Mouse (Mus musculus) R1 (cell line): Measurements from ENCODE around the gene Bmpr2.

ENCODE experiments used
- DNase-seq: peaks from one replicate; pipeline ENCODE4 v3.0.0-alpha.2; 2018; ENCODE audit warnings: low read depth, low spot score

The Bmpr2 gene

GRCm38 (mm10) chr1:59897147-59897798 is 134.1 kb downstream of the Bmpr2 start:
- no peak for DNase-seq

DNA sequence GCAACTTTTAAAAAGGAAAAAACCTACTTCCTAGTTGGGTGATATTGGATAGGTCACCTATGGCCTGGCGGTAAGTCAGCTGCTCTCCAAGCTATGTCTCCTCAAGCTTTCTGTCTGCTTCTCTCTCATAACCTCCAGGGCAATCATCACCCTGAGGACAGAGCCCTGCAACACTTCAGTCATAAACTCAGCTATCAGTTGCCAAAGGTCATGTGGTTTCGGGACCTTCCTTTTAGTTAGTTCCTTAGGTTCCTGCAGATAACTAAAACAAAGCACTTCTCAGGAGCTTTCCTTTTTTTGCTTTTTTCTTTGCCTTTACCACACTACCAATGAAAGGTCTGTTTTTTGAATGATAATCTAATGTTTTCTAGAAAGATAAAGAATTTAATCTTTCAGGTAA is 136.5 kb downstream of the Bmpr2 start:
- DNase-seq, result no peak

GRCm38 (mm10) chr1:59901082-59901876 is 138.1 kb downstream of the Bmpr2 start:
- DNase-seq, result no peak

GRCm38 (mm10) chr1:59902634-59903033 is 139.4 kb downstream of the Bmpr2 start:
- no peak for DNase-seq

DNA sequence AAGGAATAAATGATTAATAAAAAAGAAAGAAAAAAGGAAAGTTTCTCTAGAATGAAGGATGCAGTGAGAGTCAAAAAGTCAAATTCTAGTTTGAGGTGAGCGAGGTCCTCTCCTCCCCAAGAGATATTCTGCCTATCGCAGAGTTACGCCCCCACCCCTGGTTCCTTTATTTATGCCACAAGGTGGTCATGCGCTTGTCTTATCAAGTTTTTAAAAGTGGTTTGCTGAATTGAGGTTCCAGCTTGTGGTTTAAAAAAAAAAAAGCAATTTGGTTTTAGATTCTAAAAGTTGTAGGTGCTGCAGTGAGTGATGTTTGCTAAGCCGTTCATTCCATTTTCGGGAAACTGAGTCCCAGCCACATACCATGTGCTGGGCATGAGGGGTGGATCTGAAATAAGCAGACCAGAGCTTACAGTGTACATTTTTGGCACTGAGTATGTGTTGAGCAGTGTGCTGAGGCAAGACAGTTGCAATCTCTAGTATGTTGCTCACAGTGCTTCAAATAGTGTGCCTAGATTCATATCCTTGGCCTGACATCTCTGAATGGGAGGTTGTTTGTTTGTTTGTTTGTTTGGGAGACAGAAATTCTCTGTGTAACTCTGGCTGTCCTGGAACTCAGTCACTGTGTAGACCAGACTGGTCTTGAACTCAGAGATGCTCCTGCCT is 141.6 kb downstream of the Bmpr2 start:
- DNase-seq, result no peak

DNA sequence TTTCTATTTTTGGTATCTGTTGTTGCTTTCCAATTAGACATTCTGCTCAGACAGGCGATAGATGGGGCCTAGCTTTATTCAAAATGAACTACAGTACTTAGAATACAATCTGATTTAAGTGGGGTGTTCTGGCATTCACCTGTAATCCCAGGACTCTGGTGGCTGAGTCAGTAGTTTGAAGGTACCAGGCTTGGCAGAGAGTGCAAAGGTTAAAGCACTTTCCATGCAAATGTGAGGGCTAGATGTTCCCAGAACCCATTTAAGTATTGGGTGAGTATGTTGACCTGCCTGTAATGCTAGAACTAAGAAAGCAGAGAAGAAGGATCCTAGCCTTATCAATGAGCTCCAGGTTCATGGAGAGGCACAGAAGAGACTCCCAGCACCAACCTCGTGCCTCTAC is 142.7 kb downstream of the Bmpr2 start:
- DNase-seq, result no peak

DNA sequence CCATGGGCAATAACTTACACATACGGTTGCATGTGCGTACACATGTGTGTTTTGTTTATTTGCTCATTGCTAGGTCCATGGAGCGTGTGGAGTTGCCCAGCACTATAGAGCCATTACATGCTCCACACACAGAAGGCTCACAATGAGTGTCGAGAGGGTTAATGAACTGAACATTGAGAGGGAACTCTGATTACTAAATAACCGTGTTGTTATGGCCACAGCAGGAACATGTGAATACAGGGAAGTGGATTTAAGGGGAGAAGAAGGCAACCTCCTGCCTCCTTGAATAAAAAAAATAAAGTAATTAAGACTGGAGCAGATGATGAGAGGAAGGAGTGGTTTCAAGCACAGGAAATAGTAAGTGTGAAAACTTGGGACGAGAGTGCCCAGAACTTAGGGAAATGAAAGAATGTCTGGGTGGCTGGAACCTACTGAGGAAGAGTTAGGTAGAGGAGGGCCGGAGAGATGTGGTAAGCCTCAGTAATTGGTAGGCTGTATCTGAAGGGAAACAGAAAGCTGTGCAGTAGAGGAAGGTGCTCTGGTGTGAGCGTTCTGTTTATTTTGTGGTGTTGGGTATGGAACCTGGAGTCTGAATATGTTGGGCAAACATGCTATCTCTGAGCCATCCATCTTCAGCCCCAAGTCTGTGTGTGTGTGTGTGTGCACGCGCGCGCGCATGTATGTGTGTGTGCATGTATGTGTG is 143.8 kb downstream of the Bmpr2 start:
- no peak for DNase-seq

- DNase-seq, result peak; percentile 44
These were observed 144.5 kb downstream of the Bmpr2 start for GRCm38 (mm10) chr1:59907700-59908099.

DNA sequence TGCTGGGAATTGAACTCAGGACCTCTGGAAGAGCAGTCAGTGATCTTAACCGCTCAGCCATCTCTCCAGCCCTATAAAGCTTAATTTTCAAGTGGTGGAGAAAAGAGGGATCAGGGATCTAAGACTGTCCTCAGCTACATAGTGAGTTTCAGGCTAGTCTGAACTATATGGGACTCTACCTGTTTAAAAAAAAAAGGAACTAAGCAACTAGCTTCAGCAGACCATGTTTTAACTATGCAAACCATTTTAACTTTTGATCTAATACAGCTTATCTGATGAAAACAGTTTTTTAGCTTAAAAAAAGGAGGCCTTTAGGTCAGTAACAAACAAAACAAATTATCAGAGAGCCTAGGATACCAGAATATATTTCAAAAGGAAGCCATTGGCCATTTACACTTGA is 147.7 kb downstream of the Bmpr2 start:
- DNase-seq, result no peak

DNA sequence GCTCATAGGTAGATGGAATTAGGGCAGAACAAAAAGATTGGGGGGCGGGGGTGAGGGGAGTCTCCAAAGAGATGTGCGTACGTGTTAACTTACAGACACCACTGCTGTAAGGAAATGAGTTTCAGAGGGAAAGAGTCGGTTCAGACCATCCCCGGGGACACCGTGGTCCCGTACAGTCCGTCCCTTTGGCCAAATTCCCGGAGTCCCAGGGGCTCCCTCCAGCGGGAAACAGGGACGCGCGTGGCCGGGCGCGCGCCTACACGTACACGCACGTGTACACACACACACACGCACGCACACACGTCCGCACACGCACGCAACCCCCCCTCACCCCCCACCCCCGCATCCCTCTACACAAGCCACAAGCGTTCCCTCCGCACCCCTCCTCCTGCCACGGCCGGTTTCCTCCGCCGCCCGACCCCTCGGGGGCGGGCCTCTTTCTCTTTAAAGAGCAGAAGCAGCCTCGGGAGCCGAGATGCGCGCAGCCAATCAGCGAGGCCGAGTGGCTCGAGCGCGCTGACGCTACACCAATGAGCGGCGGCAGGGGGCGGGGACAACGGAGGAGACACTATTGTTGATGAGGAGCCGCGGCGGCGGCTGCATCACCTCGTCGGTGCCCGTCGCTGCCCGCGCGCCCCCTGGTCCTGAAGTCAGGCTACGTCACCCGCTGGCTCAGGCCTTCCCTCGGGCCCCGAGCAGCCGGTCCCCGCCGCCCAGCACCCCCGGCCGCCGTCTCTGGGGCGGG is 149.4 kb downstream of the Bmpr2 start, which contains the start of gene Fam117b:
Fam117b (plus strand) TSS at position 594 of the 745 bp plus-strand sequence.
- peak; percentile 98 for DNase-seq

DNA sequence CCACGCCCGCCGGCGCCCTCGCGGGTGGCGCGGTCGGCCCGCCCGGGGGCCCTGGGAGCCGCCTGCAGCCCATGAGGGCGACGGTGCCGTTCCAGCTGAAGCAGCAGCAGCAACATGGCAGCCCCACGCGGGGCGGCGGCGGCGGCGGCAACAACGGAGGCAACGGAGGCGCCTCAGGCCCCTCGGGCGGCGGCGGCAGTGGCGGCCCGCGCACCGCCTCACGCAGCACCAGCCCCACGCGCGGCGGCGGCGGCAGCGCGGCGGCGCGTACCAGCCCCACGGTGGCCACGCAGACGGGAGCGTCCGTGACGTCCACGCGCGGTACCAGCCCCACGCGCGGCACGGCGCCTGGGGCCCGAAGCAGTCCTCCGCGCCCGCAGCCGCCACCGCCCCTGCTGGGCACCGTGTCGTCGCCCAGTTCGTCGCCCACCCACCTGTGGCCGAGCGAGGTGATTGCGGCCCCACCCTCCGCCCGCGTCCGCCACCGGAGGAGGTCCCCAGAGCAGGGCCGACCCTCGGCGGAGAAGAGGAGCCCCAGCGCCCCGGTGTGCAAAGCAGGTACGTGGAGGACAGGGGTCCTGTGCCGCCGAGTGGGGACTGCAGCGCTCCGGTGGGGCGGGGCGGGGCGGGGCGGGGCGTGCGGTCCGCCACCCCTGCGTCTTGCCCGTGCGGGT is 150.1 kb downstream of the Bmpr2 start:
- no peak for DNase-seq

GRCm38 (mm10) chr1:59913869-59914225 is 150.6 kb downstream of the Bmpr2 start:
- DNase-seq, result peak; percentile 61

DNA sequence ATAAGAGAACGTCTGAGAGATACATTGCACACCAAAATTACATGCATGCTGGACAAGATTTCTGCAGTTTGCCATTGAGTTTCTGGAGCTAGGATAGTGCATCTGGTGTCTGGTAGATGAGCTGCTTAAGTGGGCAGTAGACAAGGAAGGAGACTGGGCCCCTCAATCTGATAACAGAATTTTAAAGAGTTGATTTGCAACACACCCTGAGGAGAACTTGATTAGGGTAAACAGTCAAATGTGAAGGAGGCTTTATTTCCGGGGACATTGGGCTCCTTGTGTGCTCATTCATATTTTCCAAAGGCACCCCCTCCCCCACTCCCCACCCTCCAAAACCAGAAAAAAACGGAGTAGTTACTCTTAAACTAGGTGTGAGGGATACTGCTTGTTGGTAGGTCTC is 151.6 kb downstream of the Bmpr2 start:
- DNase-seq, result no peak

DNA sequence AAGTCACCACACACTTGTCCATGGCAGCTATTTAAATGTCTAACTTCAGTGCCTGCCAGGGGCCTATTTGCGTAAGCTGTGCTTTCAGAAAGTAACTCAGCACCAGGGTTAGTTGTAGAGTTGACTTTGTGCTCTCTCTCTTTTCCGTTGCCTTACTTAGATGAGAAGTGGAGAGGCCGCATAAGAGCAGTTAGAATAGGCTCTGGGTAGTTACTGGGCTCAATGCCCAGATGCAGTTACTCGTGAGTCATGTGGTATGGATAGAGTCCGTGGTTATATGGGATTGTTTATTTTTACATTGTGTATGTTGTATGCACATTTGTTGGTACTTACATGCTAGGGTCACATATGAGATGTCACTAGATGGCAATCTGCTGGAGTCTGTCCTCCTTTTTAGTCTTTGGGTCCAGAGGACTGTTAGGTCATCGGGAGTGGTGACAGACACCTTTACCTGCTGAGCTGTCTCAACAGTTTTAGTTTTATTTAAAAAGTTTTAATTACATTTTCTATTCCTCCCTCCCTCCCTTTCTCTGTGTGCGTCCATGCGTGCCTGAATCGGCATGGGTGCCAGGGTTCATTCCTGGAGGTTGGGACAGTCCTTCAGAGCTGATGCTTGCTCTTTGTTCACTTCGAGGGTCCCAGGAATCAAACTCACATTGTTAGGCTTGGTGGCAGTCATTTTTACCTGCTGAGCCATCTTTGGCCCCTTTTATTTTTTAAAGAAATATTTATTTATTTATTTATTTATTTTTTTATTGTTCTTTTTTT is 152.8 kb downstream of the Bmpr2 start:
- DNase-seq, result no peak

DNA sequence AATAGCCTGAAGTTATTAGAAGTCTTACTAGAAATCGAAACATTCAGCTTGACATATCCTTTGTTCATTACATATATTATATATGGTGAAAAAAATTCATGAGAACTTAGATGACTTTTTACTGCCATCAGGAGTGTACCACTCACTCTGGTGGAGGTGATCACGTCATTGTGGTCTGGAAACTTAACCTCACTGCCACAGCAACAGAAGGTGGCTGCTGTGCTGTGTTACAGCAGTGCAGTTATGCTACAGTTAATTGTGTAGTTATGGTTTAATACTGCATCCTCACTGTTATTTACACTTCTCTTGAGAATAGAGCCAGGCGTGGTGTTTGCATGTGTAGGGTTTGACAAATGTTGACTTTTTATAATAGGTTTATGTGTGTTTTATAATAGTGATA is 154.2 kb downstream of the Bmpr2 start:
- no peak for DNase-seq

DNA sequence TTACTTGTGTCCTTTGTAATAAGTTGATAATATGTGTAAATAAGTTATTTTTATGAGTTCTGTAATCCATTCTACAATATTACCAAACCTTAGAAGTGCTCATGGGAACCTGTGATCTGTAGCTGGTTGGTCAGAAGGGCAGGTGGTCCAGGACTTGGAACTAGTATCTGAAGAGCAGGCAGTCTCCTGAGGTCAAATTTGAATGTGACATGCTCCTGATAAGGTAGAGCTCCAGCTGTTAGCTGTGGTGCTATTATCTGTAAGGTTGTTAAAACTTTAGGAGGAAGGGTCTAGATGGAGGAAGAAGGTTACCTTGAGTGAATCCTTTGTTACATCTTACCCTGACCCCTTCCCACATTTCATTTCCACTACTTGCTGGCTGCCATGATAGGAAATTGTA is 154.9 kb downstream of the Bmpr2 start:
- DNase-seq, result no peak

DNA sequence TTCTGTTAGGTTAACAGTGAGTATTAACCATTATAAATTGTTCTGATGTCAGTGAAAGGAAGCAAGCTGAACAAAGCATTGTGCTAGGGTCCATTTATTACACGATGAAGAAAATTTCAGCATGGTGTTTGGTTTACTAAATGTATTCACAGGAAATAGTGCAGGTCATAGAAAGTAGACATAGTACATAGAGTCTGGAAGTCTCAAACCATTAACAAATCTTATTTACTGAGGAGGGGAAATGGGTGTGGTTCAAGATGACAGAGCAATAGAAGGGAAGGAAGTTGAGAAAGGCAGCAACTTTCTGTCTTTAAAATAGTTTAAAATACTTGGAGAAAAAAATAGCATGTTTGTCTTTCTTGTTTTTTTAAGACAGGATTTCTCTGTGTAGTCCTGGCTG is 160.0 kb downstream of the Bmpr2 start:
- DNase-seq, result no peak

DNA sequence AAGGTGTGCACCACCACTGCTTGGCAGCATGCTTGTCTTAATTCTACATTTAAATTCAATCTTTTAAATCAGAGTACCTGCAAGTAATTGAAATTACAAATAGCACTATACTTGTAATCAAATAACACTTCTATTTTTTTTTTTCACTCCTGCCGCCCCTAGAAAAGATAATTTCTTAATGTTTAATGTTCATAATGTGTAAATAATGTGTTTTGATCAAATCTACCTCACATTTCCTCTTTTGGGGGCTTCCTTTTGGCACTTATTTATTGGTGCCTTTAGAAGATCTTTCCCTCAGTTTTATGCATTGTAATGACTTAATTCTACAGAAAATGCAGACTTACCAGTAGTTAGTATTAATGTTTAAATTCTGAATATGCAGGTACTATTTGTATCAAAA is 160.5 kb downstream of the Bmpr2 start:
- DNase-seq, result no peak

DNA sequence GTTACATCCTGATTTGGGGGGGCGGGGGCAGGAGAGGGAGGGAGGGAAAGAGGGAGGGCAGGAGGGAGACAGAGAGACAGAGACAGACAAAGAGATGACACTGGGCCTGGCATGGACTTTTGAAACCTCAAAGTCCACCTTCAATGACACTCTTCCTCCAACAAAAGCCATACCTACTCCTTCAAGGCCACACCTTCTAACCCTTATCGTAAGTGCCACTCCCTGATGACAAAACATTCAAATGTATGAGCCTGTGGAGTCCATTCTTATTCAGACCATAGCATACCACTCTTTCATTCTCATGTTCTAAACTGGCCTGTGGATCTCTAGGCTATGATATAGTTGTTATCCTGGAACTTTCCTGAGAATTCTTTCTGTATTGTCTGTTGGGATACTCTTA is 161.2 kb downstream of the Bmpr2 start:
- DNase-seq, result peak; percentile 78

- DNase-seq, result no peak
These were observed 162.9 kb downstream of the Bmpr2 start for GRCm38 (mm10) chr1:59926021-59926672.
